Mouse (Mus musculus) bone marrow macrophage, adult 2 months (primary cell): Measurements from ENCODE around the gene Plekhh1.

Source experiments
- CTCF ChIP-seq: IDR thresholded peaks from 2 replicates; pipeline ENCODE4 v1.5.1; 2012; ENCODE audit warnings: low read depth, mild to moderate bottlenecking, low read length, moderate library complexity
- POLR2A ChIP-seq: IDR thresholded peaks from 2 replicates; pipeline ENCODE4 v1.6.1; 2012; ENCODE audit warnings: mild to moderate bottlenecking, low read depth, low read length, borderline replicate concordance

- TF ChIP-seq CTCF (no peak), POLR2A (no peak)
Measured at GRCm38 (mm10) chr12:79039708-79040107, 10.7 kb downstream of the Plekhh1 start.
